ENCODE assay signal across 10 mouse cellular contexts in the genomic region with DNA sequence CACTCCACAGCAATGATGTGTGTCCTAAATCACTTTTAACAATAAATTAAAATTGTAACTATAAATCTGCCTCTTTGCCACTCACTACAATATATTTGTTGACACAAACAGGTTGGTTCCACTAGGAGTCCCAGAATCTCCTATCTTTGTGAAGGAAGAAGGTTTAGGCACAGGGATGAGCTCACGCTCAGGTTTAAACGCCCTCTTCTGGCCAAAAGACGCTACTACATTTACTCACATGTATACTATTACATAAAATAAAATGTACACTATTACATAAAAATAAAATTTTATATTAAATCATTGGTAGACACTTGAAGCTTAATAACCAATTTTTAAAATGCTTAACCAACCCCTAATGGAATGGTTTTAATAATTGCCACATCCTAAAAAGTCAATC.
A peak's percentile ranks its signal among the peaks of the same experiment; 100 is the strongest.
DNase-seq lines count a peak whose midpoint lies in the region; ATAC-seq and TF ChIP-seq lines count a peak whose summit lies in the region.
"Had no signal": no experiment of that assay in that cellular context is flagged by ENCODE, and none has a peak within 500 bp of the region (broad histone marks: within the 10 kb centered on the region; RNA-seq: fewer than 3 reads in every experiment).

No protein-coding gene starts in this region.

- H3K27ac ChIP-seq in intestine, postnatal 0 days (ENCODE audit: low read depth, low read length): no peak overlapping the region
- no peak overlapping the region for H3K27ac ChIP-seq in intestine, embryonic 15.5 days
- H3K27ac ChIP-seq: macrophage had no signal

- H3K4me2 ChIP-seq in intestine, postnatal 0 days (replicated peaks; ENCODE audit: low read depth): no peak overlapping the region
- H3K4me2 ChIP-seq in intestine, embryonic 15.5 days (replicated peaks): no peak overlapping the region

- peak; percentile 73 for TF ChIP-seq CTCF in intestine, postnatal 0 days (IDR thresholded peaks at IDR 0.05; ENCODE audit: low read depth)

- H3K27me3 ChIP-seq in intestine, postnatal 0 days (replicated peaks; ENCODE audit: control insufficient read depth, insufficient read depth, low read length): no peaks in the 10 kb centered on the region
- no peaks in the 10 kb centered on the region for H3K27me3 ChIP-seq in intestine, embryonic 15.5 days (replicated peaks)

- H3K36me3 ChIP-seq in intestine, postnatal 0 days (ENCODE audit: control insufficient read depth, insufficient read depth): no peaks in the 10 kb centered on the region
- H3K36me3 ChIP-seq in intestine, embryonic 15.5 days: no peaks in the 10 kb centered on the region

- WGBS in intestine, postnatal 0 days: 6% methylated on average over 3 of the region's 3 CpGs
- whole genome bisulfite sequencing in intestine, embryonic 15.5 days: 10% methylated on average over 3 of the region's 3 CpGs

- peak; percentile 87 for DNase-seq in 3T3-L1 (ENCODE audit: low read depth, low spot score)
- peak; percentile 74 for DNase-seq in CD4-positive, CD25-positive, alpha-beta regulatory T cell, adult 2 months (ENCODE audit: low read depth, low spot score)
- peak; percentile 28 for DNase-seq in forelimb bud, embryonic 11.5 days (ENCODE audit: low read depth, low spot score)
- DNase-seq in gastrocnemius, postnatal 14 days: no peak
- DNase-seq in spleen, postnatal 10 days (ENCODE audit: low spot score in 2 of 2): no peak
- DNase-seq: heart, postnatal 36 days had no signal

- ATAC-seq in intestine, postnatal 0 days: no peak
- ATAC-seq in intestine, embryonic 15.5 days: no peak
- no peak for ATAC-seq in erythroblast, adult 5-6 weeks (replicated peaks; ENCODE audit: low FRiP score, poor library complexity, severe bottlenecking)

- intact Hi-C loops in gastrocnemius, postnatal 14 days (cut with DNase I; ENCODE audit: low total_unique reads): loop anchor here (10.0 kb wide), 1 partner anchor 135 kb away; no protein-coding TSS in a partner anchor

- no peak overlapping the region for H3K4me3 ChIP-seq in intestine, postnatal 0 days (ENCODE audit: low read depth, low read length)
- H3K4me3 ChIP-seq in intestine, embryonic 15.5 days (replicated peaks): no peak overlapping the region

- no peaks in the 10 kb centered on the region for H3K4me1 ChIP-seq in intestine, postnatal 0 days (replicated peaks; ENCODE audit: control insufficient read depth, insufficient read depth, low read length)
- H3K4me1 ChIP-seq in intestine, embryonic 15.5 days (replicated peaks): no peaks in the 10 kb centered on the region

- no peak overlapping the region for H3K9ac ChIP-seq in intestine, postnatal 0 days (ENCODE audit: low read depth, low read length)
- H3K9ac ChIP-seq in intestine, embryonic 15.5 days: no peak overlapping the region

- H3K9me3 ChIP-seq in intestine, postnatal 0 days (ENCODE audit: control insufficient read depth): no peaks in the 10 kb centered on the region
- H3K9me3 ChIP-seq in intestine, embryonic 15.5 days: no peaks in the 10 kb centered on the region

Comparison
In these comparisons a context has a peak if more than half of its experiments do, and no peak if none do; other contexts are left out.
1. DNase-seq: peak in 3T3-L1 (single experiment), CD4-positive, CD25-positive, alpha-beta regulatory T cell, adult 2 months (single experiment) and forelimb bud, embryonic 11.5 days (single experiment); none in gastrocnemius, postnatal 14 days (single experiment) and spleen, postnatal 10 days (0 of 2).